Mouse (Mus musculus): ENCODE data around the gene Scarb1. TPM values are rescaled to one million over a fixed set of nuclear protein-coding genes. Genes with fewer than 3 reads are reported as not detected.

The Scarb1 gene
- polyA plus RNA-seq, 2 experiments = 40.1 to 67.7 TPM

DNA sequence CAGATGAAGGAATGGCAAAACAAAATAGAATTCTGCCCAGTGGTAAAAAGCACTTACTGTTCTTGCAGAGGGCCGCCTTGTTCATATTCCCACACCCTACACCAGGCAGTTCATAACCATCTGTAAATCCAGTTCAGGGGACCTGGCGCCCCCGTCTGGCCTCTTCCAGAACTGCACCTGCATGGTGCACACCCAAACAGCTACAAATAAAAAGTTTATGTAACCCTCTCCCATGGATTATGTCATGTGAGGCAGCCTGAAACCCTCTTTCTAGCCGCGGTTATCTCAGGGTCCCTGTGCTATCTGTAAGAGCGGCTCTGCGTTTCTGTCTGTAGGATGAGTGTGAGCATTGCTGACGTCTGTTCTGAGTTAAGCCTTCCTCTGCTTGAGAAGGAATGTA, 7.6 kb upstream of the Scarb1 start:
- DNase-seq (ENCODE audit: low spot score) (no peak), ATAC-seq (ENCODE audit: low FRiP score, low read depth) (no peak)
- H3K36me3 ChIP-seq (ENCODE audit: control insufficient read depth, insufficient read depth, low read length) = no peaks in the 10 kb centered on the region
- 32% methylated on average over 8 of the region's 8 CpGs for WGBS
- no peak overlapping the region for H3K4me2 ChIP-seq (replicated peaks; ENCODE audit: low read depth, low read length, severe bottlenecking)
- no peak for TF ChIP-seq POLR2A (IDR thresholded peaks at IDR 0.05; ENCODE audit: borderline replicate concordance, extremely low read depth, insufficient read depth, insufficient read length)
- H3K27ac ChIP-seq (replicated peaks; ENCODE audit: low read depth, low read length) = no peak overlapping the region
- H3K27me3 ChIP-seq (ENCODE audit: control insufficient read depth, insufficient read depth, low read length) = no peaks in the 10 kb centered on the region
- H3K9me3 ChIP-seq (ENCODE audit: control insufficient read depth, low read length) = no peaks in the 10 kb centered on the region
- no peak overlapping the region for H3K9ac ChIP-seq (ENCODE audit: low read depth, low read length, severe bottlenecking)
- H3K4me3 ChIP-seq (replicated peaks; ENCODE audit: low read length) = no peak overlapping the region
- H3K4me1 ChIP-seq (ENCODE audit: control insufficient read depth, insufficient read depth, low read length) = no peaks in the 10 kb centered on the region

GRCm38 (mm10) chr5:125348067-125348466, 7.2 kb upstream of the Scarb1 start:
- TF ChIP-seq POLR2A (IDR thresholded peaks at IDR 0.05; ENCODE audit: borderline replicate concordance, extremely low read depth, insufficient read depth, insufficient read length) = no peak
- Histone ChIP-seq H3K27ac (replicated peaks; ENCODE audit: low read depth, low read length) (no peak overlapping the region), H3K4me1 (ENCODE audit: control insufficient read depth, insufficient read depth, low read length) (no peaks in the 10 kb centered on the region), H3K27me3 (ENCODE audit: control insufficient read depth, insufficient read depth, low read length) (no peaks in the 10 kb centered on the region), H3K9me3 (ENCODE audit: control insufficient read depth, low read length) (no peaks in the 10 kb centered on the region), H3K36me3 (ENCODE audit: control insufficient read depth, insufficient read depth, low read length) (no peaks in the 10 kb centered on the region), H3K9ac (ENCODE audit: low read depth, low read length, severe bottlenecking) (no peak overlapping the region), H3K4me2 (replicated peaks; ENCODE audit: low read depth, low read length, severe bottlenecking) (no peak overlapping the region), H3K4me3 (replicated peaks; ENCODE audit: low read length) (no peak overlapping the region)
- no peak for DNase-seq (ENCODE audit: low spot score)
- no peak for ATAC-seq (ENCODE audit: low FRiP score, low read depth)
- WGBS = 72% methylated on average over 7 of the region's 7 CpGs

DNA sequence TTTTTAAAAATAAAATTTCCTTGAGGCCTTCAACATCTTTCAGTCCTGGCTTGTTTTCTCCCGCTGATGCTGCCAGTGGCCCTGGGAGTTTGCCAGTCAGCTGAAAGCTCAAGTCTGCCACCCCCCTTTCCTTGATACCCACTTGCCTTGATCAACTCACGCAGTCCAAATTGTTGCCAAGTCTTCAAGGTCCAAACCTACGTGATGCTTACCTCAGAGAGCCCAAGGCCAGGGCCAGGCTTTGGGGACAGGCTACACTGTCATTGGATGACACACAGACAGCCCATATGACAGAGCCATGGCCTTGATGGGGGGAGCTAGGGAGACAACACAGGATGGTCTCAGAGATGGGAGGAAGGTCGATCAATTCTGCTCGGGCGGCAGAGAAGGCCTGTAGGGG, 3.4 kb upstream of the Scarb1 start:
- ATAC-seq (ENCODE audit: low FRiP score, low read depth) = no peak
- Histone ChIP-seq H3K27me3 (ENCODE audit: control insufficient read depth, insufficient read depth, low read length) (no peaks in the 10 kb centered on the region), H3K9me3 (ENCODE audit: control insufficient read depth, low read length) (no peaks in the 10 kb centered on the region), H3K4me3 (replicated peaks; ENCODE audit: low read length) (no peak overlapping the region), H3K9ac (ENCODE audit: low read depth, low read length, severe bottlenecking) (no peak overlapping the region), H3K36me3 (ENCODE audit: control insufficient read depth, insufficient read depth, low read length) (no peaks in the 10 kb centered on the region), H3K4me1 (ENCODE audit: control insufficient read depth, insufficient read depth, low read length) (peaks cover 16% of the 10 kb centered on the region), H3K4me2 (replicated peaks; ENCODE audit: low read depth, low read length, severe bottlenecking) (no peak overlapping the region), H3K27ac (replicated peaks; ENCODE audit: low read depth, low read length) (no peak overlapping the region)
- TF ChIP-seq POLR2A (IDR thresholded peaks at IDR 0.05; ENCODE audit: borderline replicate concordance, extremely low read depth, insufficient read depth, insufficient read length) = no peak
- WGBS = 93% methylated on average over 6 of the region's 6 CpGs
- no peak for DNase-seq (ENCODE audit: low spot score)

- Histone ChIP-seq H3K9ac (ENCODE audit: low read depth, low read length, severe bottlenecking) (no peak overlapping the region), H3K9me3 (ENCODE audit: control insufficient read depth, low read length) (no peaks in the 10 kb centered on the region), H3K4me2 (replicated peaks; ENCODE audit: low read depth, low read length, severe bottlenecking) (peak overlapping the region; percentile 89), H3K36me3 (ENCODE audit: control insufficient read depth, insufficient read depth, low read length) (no peaks in the 10 kb centered on the region), H3K4me1 (ENCODE audit: control insufficient read depth, insufficient read depth, low read length) (peaks cover 20% of the 10 kb centered on the region), H3K4me3 (replicated peaks; ENCODE audit: low read length) (peak overlapping the region; percentile 78), H3K27me3 (ENCODE audit: control insufficient read depth, insufficient read depth, low read length) (no peaks in the 10 kb centered on the region; the same call in 1 of the 2 replicates), H3K27ac (replicated peaks; ENCODE audit: low read depth, low read length) (no peak overlapping the region)
- WGBS = 56% methylated on average over 14 of the region's 14 CpGs
- DNase-seq (ENCODE audit: low spot score) (no peak), ATAC-seq (ENCODE audit: low FRiP score, low read depth) (no peak)
- no peak for TF ChIP-seq POLR2A (IDR thresholded peaks at IDR 0.05; ENCODE audit: borderline replicate concordance, extremely low read depth, insufficient read depth, insufficient read length)
These were observed 681 bp upstream of the Scarb1 start for GRCm38 (mm10) chr5:125341459-125342090.

- peak overlapping the region; percentile 69 for H3K9ac ChIP-seq (ENCODE audit: low read depth, low read length, severe bottlenecking)
- no peak for TF ChIP-seq POLR2A (IDR thresholded peaks at IDR 0.05; ENCODE audit: borderline replicate concordance, extremely low read depth, insufficient read depth, insufficient read length)
- H3K27me3 ChIP-seq (ENCODE audit: control insufficient read depth, insufficient read depth, low read length) = no peaks in the 10 kb centered on the region; the same call in 1 of the 2 replicates
- H3K4me1 ChIP-seq (ENCODE audit: control insufficient read depth, insufficient read depth, low read length) = peaks cover 20% of the 10 kb centered on the region
- H3K27ac ChIP-seq (replicated peaks; ENCODE audit: low read depth, low read length) = no peak overlapping the region
- 5% methylated on average over 25 of the region's 25 CpGs for WGBS
- H3K4me2 ChIP-seq (replicated peaks; ENCODE audit: low read depth, low read length, severe bottlenecking) = peak overlapping the region; percentile 89
- DNase-seq (ENCODE audit: low spot score) (no peak), ATAC-seq (ENCODE audit: low FRiP score, low read depth) (no peak)
- H3K36me3 ChIP-seq (ENCODE audit: control insufficient read depth, insufficient read depth, low read length) = no peaks in the 10 kb centered on the region
- no peaks in the 10 kb centered on the region for H3K9me3 ChIP-seq (ENCODE audit: control insufficient read depth, low read length)
- H3K4me3 ChIP-seq (replicated peaks; ENCODE audit: low read length) = peak overlapping the region; percentile 78
These were observed 903 bp downstream of the Scarb1 start for GRCm38 (mm10) chr5:125339851-125340531.

Data from limb, embryonic 14.5 days (tissue).